Mouse (Mus musculus) spleen, embryonic (tissue): ENCODE measurements around the gene Klf9.

ENCODE experiments used
- CTCF ChIA-PET: fragments of 350-600 bp; sonication (Branson Sonifier 250); formaldehyde crosslinking; loops from one replicate; lab custom pipeline; 2022; lab: Charles Lee

The Klf9 gene

GRCm38 (mm10) chr19:23214326-23214725 is 73.3 kb downstream of the Klf9 start:
- CTCF ChIA-PET: no interaction called here
